ENCODE assay signal across 21 mouse cellular contexts in the genomic region with DNA sequence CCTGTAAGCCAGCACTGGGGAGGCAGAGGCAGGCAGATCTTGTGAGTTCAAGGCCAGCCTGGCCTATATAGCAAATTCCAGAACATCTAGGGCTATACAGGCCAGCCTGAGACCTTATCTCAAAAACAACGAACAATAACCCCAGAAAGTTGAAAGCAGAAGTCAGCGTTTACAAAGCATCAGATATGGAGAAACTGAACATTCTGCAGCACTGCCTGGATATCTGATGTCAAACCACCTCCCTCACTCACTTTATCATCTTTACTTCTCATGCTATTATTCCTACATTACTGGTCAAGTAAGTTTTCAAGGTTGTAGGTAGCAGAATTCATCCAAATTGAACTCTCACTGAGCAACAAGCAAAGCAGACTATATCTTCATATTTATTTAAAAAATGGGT.
A peak's percentile ranks its signal among the peaks of the same experiment; 100 is the strongest.
DNase-seq lines count a peak whose midpoint lies in the region; ATAC-seq lines count a peak whose summit lies in the region.
"Had no signal": no experiment of that assay in that cellular context is flagged by ENCODE, and none has a peak within 500 bp of the region (broad histone marks: within the 10 kb centered on the region; RNA-seq: fewer than 3 reads in every experiment).

No protein-coding gene starts in this region.

- WGBS in heart, embryonic 10.5 days = 51% methylated on average over 2 of the region's 2 CpGs
- 94% methylated on average over 2 of the region's 2 CpGs for WGBS in hindbrain, embryonic 10.5 days
- 93% methylated on average over 2 of the region's 2 CpGs for WGBS in hindbrain, embryonic 16.5 days
- 92% methylated on average over 2 of the region's 2 CpGs for WGBS in midbrain, embryonic 13.5 days
- 96% methylated on average over 2 of the region's 2 CpGs for WGBS in midbrain, embryonic 16.5 days

- H3K27me3 ChIP-seq in heart, embryonic 10.5 days (ENCODE audit: insufficient read depth, poor library complexity, severe bottlenecking) = no peaks in the 10 kb centered on the region
- no peaks in the 10 kb centered on the region for H3K27me3 ChIP-seq in hindbrain, embryonic 10.5 days (ENCODE audit: insufficient read depth, poor library complexity, severe bottlenecking)
- no peaks in the 10 kb centered on the region for H3K27me3 ChIP-seq in hindbrain, embryonic 16.5 days (replicated peaks; ENCODE audit: control insufficient read depth, insufficient read depth, low read length)
- H3K27me3 ChIP-seq in midbrain, embryonic 13.5 days = 0 out of 2 replicates have a peak, but pooled peaks cover 3% of the 10 kb centered on the region
- no peaks in the 10 kb centered on the region for H3K27me3 ChIP-seq in midbrain, embryonic 16.5 days (ENCODE audit: control insufficient read depth, insufficient read depth, low read depth, low read length)
- H3K27me3 ChIP-seq: CH12.LX; embryonic facial prominence, embryonic 15.5 days; forebrain, embryonic 15.5 days; hindbrain, embryonic 15.5 days; intestine, embryonic 15.5 days; megakaryocyte, embryonic 14.5 days; neural tube, embryonic 15.5 days; stomach, embryonic 15.5 days had no signal

- no peak for DNase-seq in heart, embryonic 10.5 days (ENCODE audit: low spot score)
- no peak for DNase-seq in heart, postnatal 10 days
- DNase-seq in hindbrain, embryonic 10.5 days (ENCODE audit: low spot score) = no peak
- DNase-seq in right cerebral cortex, postnatal 14 days = no peak
- DNase-seq: B cell, adult 2 months; liver, postnatal 0 days; right cerebral cortex, adult 18-20 months; thymus, postnatal 36 days had no signal

- no peaks in the 10 kb centered on the region for H3K36me3 ChIP-seq in heart, embryonic 10.5 days
- H3K36me3 ChIP-seq in hindbrain, embryonic 10.5 days = no peaks in the 10 kb centered on the region
- no peaks in the 10 kb centered on the region for H3K36me3 ChIP-seq in hindbrain, embryonic 16.5 days (ENCODE audit: control insufficient read depth, insufficient read depth, low read length)
- H3K36me3 ChIP-seq in midbrain, embryonic 13.5 days = no peaks in the 10 kb centered on the region
- H3K36me3 ChIP-seq in midbrain, embryonic 16.5 days (ENCODE audit: control insufficient read depth, insufficient read depth, low read length) = no peaks in the 10 kb centered on the region
- H3K36me3 ChIP-seq: embryonic facial prominence, embryonic 15.5 days; forebrain, embryonic 15.5 days; hindbrain, embryonic 15.5 days; intestine, embryonic 15.5 days; neural tube, embryonic 15.5 days; stomach, embryonic 15.5 days had no signal

- intact Hi-C loops in heart, postnatal 10 days (cut with DNase I) = loop anchor here (5.0 kb wide), 1 partner anchor 80 kb away; no protein-coding TSS in a partner anchor

- H3K27ac ChIP-seq in heart, embryonic 10.5 days = peak overlapping the region; percentile 87
- H3K27ac ChIP-seq in hindbrain, embryonic 10.5 days = 0 out of 2 replicates have a peak overlapping the region, but pooled peaks have one; percentile 83
- H3K27ac ChIP-seq in hindbrain, embryonic 16.5 days (ENCODE audit: low read depth, low read length) = no peak overlapping the region
- peak overlapping the region; percentile 81; the same call in 1 of the 2 replicates for H3K27ac ChIP-seq in midbrain, embryonic 13.5 days
- H3K27ac ChIP-seq in midbrain, embryonic 16.5 days (ENCODE audit: low read length) = no peak overlapping the region
- H3K27ac ChIP-seq: left cerebral cortex, adult 2 months had no signal

- no peak for ATAC-seq in hindbrain, embryonic 16.5 days
- ATAC-seq in midbrain, embryonic 13.5 days = no peak
- ATAC-seq in midbrain, embryonic 16.5 days = no peak

- H3K9ac ChIP-seq in hindbrain, embryonic 16.5 days (ENCODE audit: low read depth, low read length) = no peak overlapping the region
- H3K9ac ChIP-seq in midbrain, embryonic 13.5 days (replicated peaks) = no peak overlapping the region
- no peak overlapping the region for H3K9ac ChIP-seq in midbrain, embryonic 16.5 days (ENCODE audit: low read depth, low read length)
- H3K9ac ChIP-seq: embryonic facial prominence, embryonic 15.5 days; forebrain, embryonic 15.5 days; hindbrain, embryonic 15.5 days; intestine, embryonic 15.5 days; liver, postnatal 0 days; neural tube, embryonic 15.5 days; stomach, embryonic 15.5 days had no signal

- peaks cover 59% of the 10 kb centered on the region for H3K4me1 ChIP-seq in heart, embryonic 10.5 days
- peaks cover 38% of the 10 kb centered on the region for H3K4me1 ChIP-seq in hindbrain, embryonic 10.5 days (replicated peaks)
- H3K4me1 ChIP-seq in hindbrain, embryonic 16.5 days (ENCODE audit: control insufficient read depth, insufficient read depth, low read depth, low read length) = peaks cover 14% of the 10 kb centered on the region
- peaks cover 25% of the 10 kb centered on the region for H3K4me1 ChIP-seq in midbrain, embryonic 13.5 days (replicated peaks)
- peaks cover 20% of the 10 kb centered on the region for H3K4me1 ChIP-seq in midbrain, embryonic 16.5 days (ENCODE audit: control insufficient read depth, insufficient read depth, low read length)

- H3K4me3 ChIP-seq in heart, embryonic 10.5 days = no peak overlapping the region
- no peak overlapping the region for H3K4me3 ChIP-seq in hindbrain, embryonic 10.5 days
- H3K4me3 ChIP-seq in hindbrain, embryonic 16.5 days (ENCODE audit: low read length) = no peak overlapping the region
- H3K4me3 ChIP-seq in midbrain, embryonic 13.5 days (replicated peaks) = no peak overlapping the region
- H3K4me3 ChIP-seq in midbrain, embryonic 16.5 days (ENCODE audit: low read depth, low read length) = no peak overlapping the region
- H3K4me3 ChIP-seq: embryonic facial prominence, embryonic 15.5 days; forebrain, embryonic 15.5 days; hindbrain, embryonic 15.5 days; intestine, embryonic 15.5 days; left cerebral cortex, adult 2 months; megakaryocyte, embryonic 14.5 days; neural tube, embryonic 15.5 days; stomach, embryonic 15.5 days had no signal

- H3K4me2 ChIP-seq in hindbrain, embryonic 16.5 days (ENCODE audit: low read length) = no peak overlapping the region
- H3K4me2 ChIP-seq in midbrain, embryonic 13.5 days (replicated peaks) = no peak overlapping the region
- H3K4me2 ChIP-seq in midbrain, embryonic 16.5 days (ENCODE audit: low read length) = no peak overlapping the region

- no peaks in the 10 kb centered on the region for H3K9me3 ChIP-seq in heart, embryonic 10.5 days
- H3K9me3 ChIP-seq in hindbrain, embryonic 10.5 days = no peaks in the 10 kb centered on the region
- no peaks in the 10 kb centered on the region for H3K9me3 ChIP-seq in hindbrain, embryonic 16.5 days (ENCODE audit: control insufficient read depth, low read length)
- no peaks in the 10 kb centered on the region for H3K9me3 ChIP-seq in midbrain, embryonic 13.5 days
- H3K9me3 ChIP-seq in midbrain, embryonic 16.5 days (replicated peaks; ENCODE audit: control insufficient read depth, low read length, poor library complexity, severe bottlenecking) = no peaks in the 10 kb centered on the region
- H3K9me3 ChIP-seq: embryonic facial prominence, embryonic 15.5 days; forebrain, embryonic 15.5 days; G1E; hindbrain, embryonic 15.5 days; intestine, embryonic 15.5 days; megakaryocyte, embryonic 14.5 days; neural tube, embryonic 15.5 days; stomach, embryonic 15.5 days had no signal

Comparison
In these comparisons a context has a peak if more than half of its experiments do, and no peak if none do; other contexts are left out.
1. H3K27ac ChIP-seq: peak in heart, embryonic 10.5 days (single experiment), hindbrain, embryonic 10.5 days (single experiment) and midbrain, embryonic 13.5 days (single experiment); none in hindbrain, embryonic 16.5 days (single experiment) and midbrain, embryonic 16.5 days (single experiment).